Mouse (Mus musculus) neural tube, embryonic 11.5 days (tissue): ENCODE measurements around the gene Celf1. TPM values are rescaled to one million over a fixed set of nuclear protein-coding genes. Genes with fewer than 3 reads are reported as not detected.

Source experiments
- ATAC-seq: fragments of 200-750 bp; cut with Nextera tagmentation; 2 replicates; pipeline ENCODE4 v1.8.0; 2017; ENCODE audit warnings: moderate number of reproducible peaks, mild to moderate bottlenecking, moderate TSS enrichment, moderate library complexity; ENCODE audit not compliant: insufficient read depth, low FRiP score, low TSS enrichment
- DNase-seq: peaks from one replicate; pipeline ENCODE4 v3.0.0-alpha.2; 2015; ENCODE audit warnings: low spot score
- H3K27ac ChIP-seq: fragments of 300-500 bp; sonication (generic); 2 replicates; pipeline ENCODE4 v1.5.1; 2014; ENCODE audit warnings: low read depth, mild to moderate bottlenecking, low read length
- H3K27me3 ChIP-seq: fragments of 300-500 bp; sonication (generic); 2 replicates; pipeline ENCODE4 v1.6.1; 2014; ENCODE audit warnings: mild to moderate bottlenecking, low read length, mixed read lengths; ENCODE audit not compliant: control insufficient read depth, insufficient read depth
- H3K36me3 ChIP-seq: fragments of 300-500 bp; sonication (generic); 2 replicates; pipeline ENCODE4 v1.6.1; 2014; ENCODE audit warnings: mild to moderate bottlenecking, low read length, moderate library complexity, mixed read lengths; ENCODE audit not compliant: control insufficient read depth, insufficient read depth
- H3K4me1 ChIP-seq: fragments of 300-500 bp; sonication (generic); 2 replicates; pipeline ENCODE4 v1.6.1; 2014; ENCODE audit warnings: low read length, mixed read lengths; ENCODE audit not compliant: control insufficient read depth, insufficient read depth
- H3K4me2 ChIP-seq: fragments of 300-500 bp; sonication (generic); 2 replicates; pipeline ENCODE4 v1.6.1; 2014; ENCODE audit warnings: low read depth, mild to moderate bottlenecking, moderate library complexity
- H3K4me3 ChIP-seq: fragments of 300-500 bp; sonication (generic); 2 replicates; pipeline ENCODE4 v1.5.1; 2014; ENCODE audit warnings: low read depth, low read length
- H3K9ac ChIP-seq: fragments of 300-500 bp; sonication (generic); 2 replicates; pipeline ENCODE4 v1.6.1; 2014; ENCODE audit warnings: mild to moderate bottlenecking, low read length
- H3K9me3 ChIP-seq: fragments of 300-500 bp; sonication (generic); 2 replicates; pipeline ENCODE4 v1.6.1; 2016; ENCODE audit warnings: low read length; ENCODE audit not compliant: control insufficient read depth
- WGBS: fragments of 180-500 bp; shearing (Covaris S2); extraction: QIAGEN DNeasy Blood & Tissue Kit; methylation state at CpG from one replicate; pipeline ENCODE4 v1.1.7; 2014; 5-methylcytosine and 5-hydroxymethylcytosine counted together
- polyA plus RNA-seq: library from polyadenylated mRNA; unstranded; fragments of >200 nt; fragmentation: Nextera tagmentation; extraction: Ambion mirVana; gene quantifications from 2 replicates; pipeline ENCODE4 v1.2.1, GENCODE M21; 2014

Gene Celf1
- polyA plus RNA-seq, 1 experiment from 2014 or later, result 109 TPM

DNA sequence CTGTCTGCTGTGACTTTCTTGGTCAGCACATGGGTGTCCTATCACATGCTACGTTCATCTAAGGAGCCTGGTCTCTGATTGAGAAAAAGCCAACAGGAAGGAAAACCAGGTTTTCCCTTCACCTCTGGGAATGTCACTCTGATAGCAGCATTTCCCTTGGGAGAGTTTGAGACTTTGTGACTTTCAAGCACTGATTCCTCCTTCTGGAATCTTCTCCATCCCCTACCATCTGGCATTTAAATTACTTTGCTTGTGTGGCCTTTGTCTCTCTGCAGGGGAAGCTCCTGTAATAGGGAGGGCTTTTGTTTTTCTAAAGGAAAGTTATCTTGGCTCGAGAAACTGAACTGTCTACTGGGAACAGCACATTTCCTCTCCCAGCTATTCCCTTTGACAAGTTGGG is 82.9 kb downstream of the Celf1 start:
- 46% methylated on average over 2 of the region's 2 CpGs for WGBS
- H3K4me1 ChIP-seq, result no peaks in the 10 kb centered on the region
- no peak overlapping the region for H3K27ac ChIP-seq
- H3K27me3 ChIP-seq, result no peaks in the 10 kb centered on the region
- ATAC-seq (no peak), DNase-seq (no peak)
- peaks cover 5% of the 10 kb centered on the region for H3K36me3 ChIP-seq
- no peak overlapping the region for H3K9ac ChIP-seq
- no peaks in the 10 kb centered on the region for H3K9me3 ChIP-seq
- no peak overlapping the region for H3K4me3 ChIP-seq
- H3K4me2 ChIP-seq, result no peak overlapping the region

DNA sequence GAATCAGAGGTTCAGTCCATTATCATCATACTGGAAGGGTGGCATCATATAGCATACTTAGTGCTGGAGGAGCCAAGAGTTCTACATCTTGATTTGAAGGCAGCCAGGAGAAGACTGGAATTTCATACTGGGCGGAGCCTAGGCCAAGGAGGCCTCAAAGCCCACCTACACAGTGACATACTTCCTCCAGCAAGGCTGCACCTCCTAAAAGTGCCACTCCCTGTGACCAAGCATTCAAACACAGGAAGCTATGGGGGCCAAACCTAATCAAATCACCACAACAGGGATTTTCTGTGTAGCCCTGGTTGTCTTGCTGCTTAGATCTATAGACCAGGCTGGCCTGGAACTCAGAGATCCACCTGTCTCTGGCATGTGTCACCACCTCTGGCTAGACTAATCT is 83.8 kb downstream of the Celf1 start:
- H3K9me3 ChIP-seq, result no peaks in the 10 kb centered on the region
- ATAC-seq, result no peak
- H3K4me3 ChIP-seq, result no peak overlapping the region
- H3K9ac ChIP-seq, result no peak overlapping the region
- no peaks in the 10 kb centered on the region for H3K4me1 ChIP-seq
- peaks cover 5% of the 10 kb centered on the region for H3K36me3 ChIP-seq
- no peak overlapping the region for H3K4me2 ChIP-seq
- no peaks in the 10 kb centered on the region for H3K27me3 ChIP-seq
- H3K27ac ChIP-seq, result no peak overlapping the region
- no peak for DNase-seq
- 96% methylated on average over 1 of the region's 1 CpGs for WGBS

DNA sequence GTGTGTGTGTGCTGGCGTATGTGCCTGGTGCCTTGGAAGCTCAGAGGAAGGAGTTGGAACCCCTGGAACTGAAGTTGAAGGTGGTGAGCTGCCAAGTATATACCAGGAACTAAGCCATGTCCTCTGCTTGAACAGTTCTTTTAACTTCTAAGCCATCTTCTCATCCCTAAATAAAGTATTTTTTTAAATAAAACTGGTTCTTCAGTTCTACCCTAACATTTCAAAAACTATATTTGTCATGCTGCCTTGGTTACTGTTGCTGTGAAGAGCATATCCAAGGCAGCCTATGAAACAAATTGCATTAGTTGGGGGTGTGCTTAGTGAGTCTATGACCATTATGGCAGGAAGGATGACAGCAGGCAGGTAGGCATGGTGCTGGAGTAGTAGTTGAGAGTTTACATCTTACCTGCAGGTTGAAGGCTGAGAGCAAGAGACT is 84.9 kb downstream of the Celf1 start:
- no peak overlapping the region for H3K27ac ChIP-seq
- no peaks in the 10 kb centered on the region for H3K4me1 ChIP-seq
- no peaks in the 10 kb centered on the region for H3K27me3 ChIP-seq
- ATAC-seq (no peak), DNase-seq (no peak)
- peaks cover 2% of the 10 kb centered on the region for H3K36me3 ChIP-seq
- WGBS, result 90% methylated on average over 1 of the region's 1 CpGs
- H3K4me3 ChIP-seq, result no peak overlapping the region
- no peak overlapping the region for H3K9ac ChIP-seq
- no peaks in the 10 kb centered on the region for H3K9me3 ChIP-seq
- H3K4me2 ChIP-seq, result no peak overlapping the region

DNA sequence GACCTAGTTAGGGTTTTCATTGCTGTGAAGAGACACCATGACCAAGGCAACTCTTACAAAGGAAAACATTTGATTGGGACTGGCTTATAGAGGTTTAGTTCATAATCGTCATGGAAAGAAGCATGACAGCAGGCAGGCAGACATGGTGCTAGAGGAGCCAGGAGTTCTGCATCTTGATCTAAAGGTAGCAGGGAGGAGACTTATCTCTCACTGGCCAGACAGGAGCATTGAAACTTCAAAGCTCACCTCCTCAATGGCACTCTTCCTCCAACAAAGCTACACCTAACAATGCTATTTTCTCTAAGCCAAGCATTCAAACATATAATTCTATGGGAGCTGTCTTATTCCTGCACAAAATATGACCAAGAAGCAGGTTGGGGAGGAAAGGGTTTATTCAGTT is 86.3 kb downstream of the Celf1 start:
- Histone ChIP-seq H3K9ac (no peak overlapping the region), H3K36me3 (no peaks in the 10 kb centered on the region; the same call in none of the 2 replicates), H3K9me3 (no peaks in the 10 kb centered on the region), H3K4me1 (no peaks in the 10 kb centered on the region), H3K4me2 (no peak overlapping the region), H3K4me3 (no peak overlapping the region), H3K27me3 (no peaks in the 10 kb centered on the region), H3K27ac (no peak overlapping the region)
- WGBS, result 90% methylated on average over 1 of the region's 1 CpGs
- DNase-seq (no peak), ATAC-seq (no peak)

DNA sequence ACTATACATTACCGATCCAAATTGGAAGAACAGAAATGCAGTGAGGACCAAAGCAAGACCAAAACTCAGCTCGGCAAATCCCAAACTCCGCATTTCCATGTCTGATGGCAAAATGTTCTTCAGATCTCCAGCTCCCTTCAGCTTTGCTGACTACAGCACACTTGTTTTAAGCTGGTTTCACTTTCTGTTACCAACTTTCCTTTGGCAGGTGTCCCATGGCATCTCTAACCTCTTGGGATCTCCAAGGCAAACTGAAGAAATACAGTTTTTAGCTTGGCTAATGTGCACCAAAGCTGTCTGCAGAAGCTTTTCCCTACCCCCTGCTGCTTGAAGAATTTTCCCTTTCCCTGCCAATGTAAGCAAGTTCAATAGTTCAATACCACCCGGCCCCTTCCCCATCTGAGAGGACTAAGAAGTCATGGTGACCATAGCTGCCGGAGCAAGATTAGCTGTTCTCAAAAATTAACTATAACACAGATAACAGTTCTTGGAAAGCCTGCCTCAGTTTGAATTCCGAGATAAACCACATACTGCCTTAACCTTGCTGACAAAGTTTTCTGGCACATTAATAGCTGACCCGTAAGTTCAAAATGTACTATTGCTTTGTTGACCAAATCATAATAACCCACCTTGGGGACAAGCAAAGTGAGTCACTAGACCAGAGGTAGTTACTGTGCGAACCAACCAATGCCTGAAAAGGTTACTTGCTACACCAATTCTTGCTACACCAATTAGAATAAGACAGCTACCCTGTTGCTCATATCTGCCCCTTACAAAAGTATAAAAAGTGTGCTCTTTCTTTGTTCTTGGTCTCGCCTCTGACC is 87.4 kb downstream of the Celf1 start:
- WGBS, result 83% methylated on average over 9 of the region's 9 CpGs
- no peaks in the 10 kb centered on the region for H3K27me3 ChIP-seq
- H3K4me2 ChIP-seq, result no peak overlapping the region
- DNase-seq (no peak), ATAC-seq (no peak)
- H3K4me3 ChIP-seq, result no peak overlapping the region
- no peaks in the 10 kb centered on the region; the same call in none of the 2 replicates for H3K36me3 ChIP-seq
- no peak overlapping the region for H3K9ac ChIP-seq
- no peak overlapping the region for H3K27ac ChIP-seq
- H3K9me3 ChIP-seq, result no peaks in the 10 kb centered on the region
- no peaks in the 10 kb centered on the region for H3K4me1 ChIP-seq

DNA sequence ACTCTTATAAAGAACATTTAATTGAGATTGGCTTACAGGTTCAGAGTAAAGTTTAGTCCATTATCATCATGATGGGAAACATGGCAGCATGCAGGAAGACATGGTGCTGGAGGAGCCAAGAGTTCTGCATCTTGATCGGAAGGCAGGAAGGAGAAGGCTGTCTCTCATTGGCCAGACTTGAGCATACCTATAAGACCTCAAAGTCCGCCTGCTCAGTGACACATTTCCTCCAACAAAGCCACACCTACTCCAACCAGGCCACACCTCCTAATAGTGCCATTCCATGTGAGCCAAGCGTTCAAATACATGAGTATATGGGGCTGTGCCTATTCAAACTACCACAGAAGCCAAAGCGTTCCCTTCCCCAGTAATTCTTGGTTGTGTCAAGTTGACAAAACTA is 91.0 kb downstream of the Celf1 start:
- no peaks in the 10 kb centered on the region for H3K4me1 ChIP-seq
- H3K36me3 ChIP-seq, result no peaks in the 10 kb centered on the region
- no peak overlapping the region for H3K27ac ChIP-seq
- no peak overlapping the region for H3K9ac ChIP-seq
- no peaks in the 10 kb centered on the region for H3K27me3 ChIP-seq
- DNase-seq, result no peak
- ATAC-seq, result no peak
- H3K4me3 ChIP-seq, result no peak overlapping the region
- 91% methylated on average over 4 of the region's 4 CpGs for WGBS
- H3K4me2 ChIP-seq, result no peak overlapping the region
- no peaks in the 10 kb centered on the region for H3K9me3 ChIP-seq

DNA sequence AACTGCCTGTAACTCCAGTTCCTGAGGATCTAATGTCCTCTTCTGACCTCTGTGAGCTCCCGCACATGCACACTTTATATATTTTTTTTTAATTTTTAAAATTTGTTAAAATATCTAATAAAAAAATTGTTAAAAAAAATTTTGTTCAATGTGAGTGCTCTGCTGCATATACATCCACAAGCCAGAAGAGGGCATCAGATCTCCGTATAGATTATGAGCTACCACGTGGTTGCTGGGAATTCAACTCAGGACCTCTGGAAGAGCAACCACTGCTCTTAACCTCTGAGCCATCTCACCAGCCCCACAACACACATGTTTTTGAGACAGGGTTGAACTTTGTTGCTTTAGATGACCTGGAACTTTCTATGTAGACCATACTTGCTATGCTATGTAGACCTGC is 92.8 kb downstream of the Celf1 start:
- Histone ChIP-seq H3K9me3 (no peaks in the 10 kb centered on the region), H3K4me3 (no peak overlapping the region), H3K27me3 (no peaks in the 10 kb centered on the region), H3K4me1 (no peaks in the 10 kb centered on the region), H3K27ac (no peak overlapping the region), H3K4me2 (no peak overlapping the region), H3K9ac (no peak overlapping the region), H3K36me3 (no peaks in the 10 kb centered on the region)
- ATAC-seq (no peak), DNase-seq (no peak)
- WGBS, result 23% methylated on average over 3 of the region's 3 CpGs

DNA sequence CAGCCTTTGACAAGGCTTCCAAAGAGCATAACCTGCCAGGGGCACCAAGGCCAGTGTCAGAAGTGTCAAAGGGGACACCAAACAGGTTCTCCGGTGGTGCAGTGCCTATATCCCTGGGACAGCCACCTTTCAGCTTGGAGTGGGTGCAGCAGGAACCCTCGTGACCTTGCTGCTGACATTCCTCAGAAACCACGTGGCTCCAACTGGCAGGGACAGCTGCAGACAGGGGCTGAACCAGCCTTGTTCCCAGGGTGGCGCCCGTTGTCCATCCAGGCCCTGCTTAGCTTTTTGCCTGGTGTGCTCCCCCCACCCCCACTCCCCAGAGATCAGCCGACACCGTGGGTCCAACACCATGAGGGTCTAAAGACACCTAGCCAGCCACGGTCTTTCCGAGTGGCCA is 95.2 kb downstream of the Celf1 start, which contains the start of gene Rapsn:
Gene Rapsn, plus strand, starts transcription at position 236 of the 400 bp plus-strand sequence.
- H3K27me3 ChIP-seq, result no peaks in the 10 kb centered on the region
- ATAC-seq (no peak), DNase-seq (no peak)
- H3K4me1 ChIP-seq, result no peaks in the 10 kb centered on the region
- no peaks in the 10 kb centered on the region for H3K36me3 ChIP-seq
- no peaks in the 10 kb centered on the region for H3K9me3 ChIP-seq
- no peak within 1 kb of the TSS for H3K9ac ChIP-seq
- WGBS, result 74% methylated on average over 9 of the region's 9 CpGs
- H3K4me2 ChIP-seq, result no peak within 1 kb of the TSS
- H3K27ac ChIP-seq, result no peak within 1 kb of the TSS
- H3K4me3 ChIP-seq, result no peak within 1 kb of the TSS

DNA sequence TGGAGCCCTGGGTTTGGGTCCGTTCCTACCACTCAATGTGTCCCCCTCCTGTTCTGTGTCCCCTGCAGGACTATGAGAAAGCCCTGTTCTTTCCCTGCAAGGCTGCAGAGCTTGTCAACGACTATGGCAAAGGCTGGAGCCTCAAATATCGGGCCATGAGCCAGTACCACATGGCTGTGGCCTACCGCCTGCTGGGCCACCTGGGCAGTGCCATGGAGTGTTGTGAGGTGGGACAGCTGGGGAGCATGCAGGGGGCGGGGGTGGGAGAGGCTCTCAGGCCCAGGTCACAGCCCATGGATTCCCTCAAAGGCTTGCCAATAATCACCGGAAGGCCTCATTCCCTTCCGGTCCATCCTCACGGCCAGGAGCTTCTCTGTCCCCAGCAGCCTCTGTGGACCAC is 101.6 kb downstream of the Celf1 start:
- Histone ChIP-seq H3K4me3 (no peak overlapping the region), H3K4me2 (no peak overlapping the region), H3K9ac (no peak overlapping the region), H3K27ac (no peak overlapping the region), H3K36me3 (no peaks in the 10 kb centered on the region), H3K9me3 (no peaks in the 10 kb centered on the region), H3K27me3 (no peaks in the 10 kb centered on the region), H3K4me1 (no peaks in the 10 kb centered on the region)
- ATAC-seq (no peak), DNase-seq (no peak)
- 72% methylated on average over 8 of the region's 8 CpGs for WGBS
